13 mouse cellular contexts compared by ENCODE assay signal in the genomic region with DNA sequence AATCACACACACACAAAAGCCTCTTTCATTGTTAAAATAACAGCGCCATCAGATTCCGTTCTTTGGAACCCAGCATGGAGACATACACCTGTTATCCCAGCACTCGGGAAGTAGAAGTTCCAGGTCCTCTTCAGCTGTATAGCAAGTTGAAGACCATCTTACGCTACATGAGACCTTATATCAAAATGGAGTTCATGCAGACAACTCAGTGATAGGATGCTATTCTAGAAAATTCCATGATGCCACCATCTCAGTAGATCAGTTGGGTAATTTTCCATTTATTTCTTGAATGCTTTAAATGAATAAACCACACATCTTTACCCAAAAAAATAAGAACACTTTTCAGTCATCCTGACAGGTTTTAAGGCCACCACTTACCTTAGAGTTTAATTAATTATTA. TPM values are rescaled to one million over a fixed set of nuclear protein-coding genes. Genes with fewer than 3 reads are reported as not detected.
DNase-seq lines count a peak whose midpoint lies in the region; ATAC-seq and TF ChIP-seq lines count a peak whose summit lies in the region.
"Had no signal": no experiment of that assay in that cellular context is flagged by ENCODE, and none has a peak within 500 bp of the region (broad histone marks: within the 10 kb centered on the region; RNA-seq: fewer than 3 reads in every experiment).

No protein-coding gene starts in this region.

- H3K4me2 ChIP-seq in intestine, postnatal 0 days (replicated peaks; ENCODE audit: low read depth): peak overlapping the region; percentile 59; the same call in 1 of the 2 replicates
- no peak overlapping the region for H3K4me2 ChIP-seq in intestine, embryonic 16.5 days (ENCODE audit: low read depth, low read length)
- H3K4me2 ChIP-seq in liver, embryonic 11.5 days: peak overlapping the region; percentile 85
- no peak overlapping the region for H3K4me2 ChIP-seq in forebrain, embryonic 12.5 days

- H3K9me3 ChIP-seq in intestine, postnatal 0 days (ENCODE audit: control insufficient read depth): no peaks in the 10 kb centered on the region
- H3K9me3 ChIP-seq in intestine, embryonic 16.5 days (ENCODE audit: control insufficient read depth, low read length): no peaks in the 10 kb centered on the region
- no peaks in the 10 kb centered on the region for H3K9me3 ChIP-seq in liver, embryonic 11.5 days (ENCODE audit: control insufficient read depth, low read length)
- no peaks in the 10 kb centered on the region for H3K9me3 ChIP-seq in forebrain, embryonic 12.5 days
- H3K9me3 ChIP-seq: G1E; hindbrain, embryonic 13.5 days; midbrain, embryonic 12.5 days; neural tube, embryonic 12.5 days had no signal

- TF ChIP-seq POLR2A in thymus, adult 2 months (IDR thresholded peaks at IDR 0.05; ENCODE audit: control insufficient read depth, extremely low read depth, insufficient read depth, low read length, poor library complexity): no peak

- no peak for DNase-seq in thymus, adult 2 months
- no peak for DNase-seq in thymus, adult 18-20 months
- no peak for DNase-seq in liver, embryonic 11.5 days (ENCODE audit: low spot score)
- no peak for DNase-seq in Muller cell, postnatal 12 days (ENCODE audit: inconsistent ontology term)
- DNase-seq: cerebellum, postnatal 36 days; retina, postnatal 1 day had no signal

- no peak for ATAC-seq in intestine, postnatal 0 days
- no peak for ATAC-seq in intestine, embryonic 16.5 days
- no peak for ATAC-seq in liver, embryonic 11.5 days (replicated peaks; ENCODE audit: low FRiP score)
- no peak for ATAC-seq in forebrain, embryonic 12.5 days (ENCODE audit: low FRiP score)

- H3K4me3 ChIP-seq in intestine, postnatal 0 days (ENCODE audit: low read depth, low read length): no peak overlapping the region
- H3K4me3 ChIP-seq in intestine, embryonic 16.5 days (ENCODE audit: low read length): no peak overlapping the region
- no peak overlapping the region for H3K4me3 ChIP-seq in thymus, adult 2 months (ENCODE audit: control insufficient read depth, insufficient read depth, low read length)
- peak overlapping the region; percentile 45 for H3K4me3 ChIP-seq in liver, embryonic 11.5 days (ENCODE audit: low read depth, low read length)
- no peak overlapping the region for H3K4me3 ChIP-seq in forebrain, embryonic 12.5 days (replicated peaks)
- H3K4me3 ChIP-seq: neural tube, embryonic 12.5 days had no signal

- no peak overlapping the region for H3K27ac ChIP-seq in intestine, postnatal 0 days (ENCODE audit: low read depth, low read length)
- no peak overlapping the region for H3K27ac ChIP-seq in intestine, embryonic 16.5 days (ENCODE audit: low read length)
- peak overlapping the region; percentile 70; the same call in 1 of the 2 replicates for H3K27ac ChIP-seq in thymus, adult 2 months (ENCODE audit: control insufficient read depth, insufficient read depth, low read length)
- no peak overlapping the region for H3K27ac ChIP-seq in liver, embryonic 11.5 days (ENCODE audit: low read depth, low read length)
- no peak overlapping the region for H3K27ac ChIP-seq in forebrain, embryonic 12.5 days
- H3K27ac ChIP-seq: hindbrain, embryonic 13.5 days; midbrain, embryonic 12.5 days; neural tube, embryonic 12.5 days had no signal

- 90% methylated on average over 4 of the region's 4 CpGs for WGBS in intestine, postnatal 0 days
- WGBS in intestine, embryonic 16.5 days: 89% methylated on average over 4 of the region's 4 CpGs
- WGBS in thymus, adult 2 months: 7% methylated on average over 4 of the region's 4 CpGs
- 82% methylated on average over 4 of the region's 4 CpGs for whole genome bisulfite sequencing in liver, embryonic 11.5 days
- 87% methylated on average over 4 of the region's 4 CpGs for WGBS in forebrain, embryonic 12.5 days

- peaks cover 5% of the 10 kb centered on the region; the same call in 1 of the 2 replicates for H3K27me3 ChIP-seq in intestine, postnatal 0 days (replicated peaks; ENCODE audit: control insufficient read depth, insufficient read depth, low read length)
- H3K27me3 ChIP-seq in intestine, embryonic 16.5 days (replicated peaks; ENCODE audit: control insufficient read depth, insufficient read depth, low read length): no peaks in the 10 kb centered on the region
- no peaks in the 10 kb centered on the region for H3K27me3 ChIP-seq in thymus, adult 2 months (ENCODE audit: control insufficient read depth, insufficient read depth, low read length)
- no peaks in the 10 kb centered on the region for H3K27me3 ChIP-seq in liver, embryonic 11.5 days (replicated peaks; ENCODE audit: control insufficient read depth, insufficient read depth, low read length)
- peaks cover 23% of the 10 kb centered on the region for H3K27me3 ChIP-seq in forebrain, embryonic 12.5 days
- H3K27me3 ChIP-seq: neural tube, embryonic 12.5 days had no signal

- H3K4me1 ChIP-seq in intestine, postnatal 0 days (replicated peaks; ENCODE audit: control insufficient read depth, insufficient read depth, low read length): no peaks in the 10 kb centered on the region
- peaks cover 5% of the 10 kb centered on the region; the same call in 1 of the 2 replicates for H3K4me1 ChIP-seq in intestine, embryonic 16.5 days (ENCODE audit: control insufficient read depth, insufficient read depth, low read length)
- peaks cover 22% of the 10 kb centered on the region for H3K4me1 ChIP-seq in thymus, adult 2 months (replicated peaks; ENCODE audit: control insufficient read depth, insufficient read depth, low read length)
- H3K4me1 ChIP-seq in liver, embryonic 11.5 days (replicated peaks; ENCODE audit: control insufficient read depth, insufficient read depth, low read length): peaks cover 32% of the 10 kb centered on the region
- H3K4me1 ChIP-seq in forebrain, embryonic 12.5 days: peaks cover 4% of the 10 kb centered on the region
- H3K4me1 ChIP-seq: neural tube, embryonic 12.5 days had no signal

- H3K9ac ChIP-seq in intestine, postnatal 0 days (ENCODE audit: low read depth, low read length): no peak overlapping the region
- H3K9ac ChIP-seq in intestine, embryonic 16.5 days (ENCODE audit: low read depth, low read length): no peak overlapping the region
- H3K9ac ChIP-seq in liver, embryonic 11.5 days (ENCODE audit: low read depth, low read length): no peak overlapping the region
- no peak overlapping the region for H3K9ac ChIP-seq in forebrain, embryonic 12.5 days
- H3K9ac ChIP-seq: midbrain, embryonic 12.5 days; neural tube, embryonic 12.5 days had no signal

- no peaks in the 10 kb centered on the region for H3K36me3 ChIP-seq in intestine, postnatal 0 days (ENCODE audit: control insufficient read depth, insufficient read depth)
- no peaks in the 10 kb centered on the region for H3K36me3 ChIP-seq in intestine, embryonic 16.5 days (ENCODE audit: control insufficient read depth, insufficient read depth, low read length)
- no peaks in the 10 kb centered on the region for H3K36me3 ChIP-seq in thymus, adult 2 months (ENCODE audit: control insufficient read depth, insufficient read depth, low read length)
- H3K36me3 ChIP-seq in liver, embryonic 11.5 days (ENCODE audit: control insufficient read depth, insufficient read depth, low read length): no peaks in the 10 kb centered on the region
- H3K36me3 ChIP-seq in forebrain, embryonic 12.5 days (replicated peaks): no peaks in the 10 kb centered on the region
- H3K36me3 ChIP-seq: G1E; hindbrain, embryonic 13.5 days; midbrain, embryonic 12.5 days; neural tube, embryonic 12.5 days had no signal

- TF ChIP-seq CTCF in intestine, postnatal 0 days (IDR thresholded peaks at IDR 0.05; ENCODE audit: low read depth): no peak
- TF ChIP-seq CTCF in thymus, adult 2 months (IDR thresholded peaks at IDR 0.05; ENCODE audit: borderline replicate concordance, control insufficient read depth, extremely low read depth, insufficient read depth, low read length, poor library complexity): no peak

RNA-seq across cellular contexts. Expression of gene Srgn, which starts 20.2 kb away (rescaled TPM):
- polyA plus RNA-seq in intestine, postnatal 0 days (2015; fragmentation: Nextera tagmentation; extraction: Ambion mirVana): 18.9 and 21.6 TPM in 2 replicates
- polyA plus RNA-seq in intestine, embryonic 16.5 days (2015; fragmentation: Nextera tagmentation; extraction: Ambion mirVana): 15.1 and 15.5 TPM in 2 replicates
- 94.3 and 107 TPM in 2 replicates for polyA plus RNA-seq in thymus, adult 2 months (2012; rRNA removed)
- 59.2 and 66.1 TPM in 2 replicates for polyA plus RNA-seq in liver, embryonic 11.5 days (2014; fragmentation: Nextera tagmentation; extraction: Ambion mirVana)
- 3.2 and 3.8 TPM in 2 replicates for polyA plus RNA-seq in forebrain, embryonic 12.5 days (2016; fragmentation: Nextera tagmentation; extraction: Ambion mirVana)

RNA-seq across cellular contexts. Expression of gene Vps26a, which starts 20.5 kb away (rescaled TPM):
- 102 and 116 TPM in 2 replicates for polyA plus RNA-seq in intestine, postnatal 0 days (2015; fragmentation: Nextera tagmentation; extraction: Ambion mirVana)
- polyA plus RNA-seq in intestine, embryonic 16.5 days (2015; fragmentation: Nextera tagmentation; extraction: Ambion mirVana): 135 and 143 TPM in 2 replicates
- polyA plus RNA-seq in thymus, adult 2 months (2012; rRNA removed): 9.3 and 11.4 TPM in 2 replicates
- polyA plus RNA-seq in liver, embryonic 11.5 days (2014; fragmentation: Nextera tagmentation; extraction: Ambion mirVana): 77.4 and 87.8 TPM in 2 replicates
- 89.7 and 95.6 TPM in 2 replicates for polyA plus RNA-seq in forebrain, embryonic 12.5 days (2016; fragmentation: Nextera tagmentation; extraction: Ambion mirVana)

RNA-seq across cellular contexts. Expression of gene Supv3l1, which starts 57.5 kb away (rescaled TPM):
- 12.8 and 13.6 TPM in 2 replicates for polyA plus RNA-seq in intestine, postnatal 0 days (2015; fragmentation: Nextera tagmentation; extraction: Ambion mirVana)
- 29.3 and 33.2 TPM in 2 replicates for polyA plus RNA-seq in intestine, embryonic 16.5 days (2015; fragmentation: Nextera tagmentation; extraction: Ambion mirVana)
- polyA plus RNA-seq in thymus, adult 2 months (2012; rRNA removed): 20.1 and 21.2 TPM in 2 replicates
- 40.4 and 41.5 TPM in 2 replicates for polyA plus RNA-seq in liver, embryonic 11.5 days (2014; fragmentation: Nextera tagmentation; extraction: Ambion mirVana)
- 26.4 and 28.9 TPM in 2 replicates for polyA plus RNA-seq in forebrain, embryonic 12.5 days (2016; fragmentation: Nextera tagmentation; extraction: Ambion mirVana)

RNA-seq across cellular contexts. Expression of gene 4930507D05Rik, which starts 57.8 kb away (rescaled TPM):
- 0.14 TPM in 2 replicates for polyA plus RNA-seq in intestine, postnatal 0 days (2015; fragmentation: Nextera tagmentation; extraction: Ambion mirVana)
- polyA plus RNA-seq in intestine, embryonic 16.5 days (2015; fragmentation: Nextera tagmentation; extraction: Ambion mirVana): 0.17 and 0.45 TPM in 2 replicates
- 0.27 TPM in 1 of 2 replicates, not detected in the other for polyA plus RNA-seq in thymus, adult 2 months (2012; rRNA removed)
- polyA plus RNA-seq in liver, embryonic 11.5 days (2014; fragmentation: Nextera tagmentation; extraction: Ambion mirVana): 0.27 and 0.63 TPM in 2 replicates
- 0.65 and 0.88 TPM in 2 replicates for polyA plus RNA-seq in forebrain, embryonic 12.5 days (2016; fragmentation: Nextera tagmentation; extraction: Ambion mirVana)

Comparison
In these comparisons a context has a peak if more than half of its experiments do, and no peak if none do; other contexts are left out.
1. H3K4me2 ChIP-seq: peak in intestine, postnatal 0 days (single experiment) and liver, embryonic 11.5 days (single experiment); none in intestine, embryonic 16.5 days (single experiment) and forebrain, embryonic 12.5 days (single experiment).